Mouse (Mus musculus) C2C12 (cell line): Measurements from ENCODE around the gene Sept8. TPM values are rescaled to one million over a fixed set of nuclear protein-coding genes. Genes with fewer than 3 reads are reported as not detected.
A peak's percentile ranks its signal among the peaks of the same experiment; 100 is the strongest.

Experiments used
- H3K27me3 ChIP-seq: one replicate; pipeline ENCODE4 v1.6.1; 2011; ENCODE audit not compliant: control insufficient read depth, insufficient read depth, insufficient read length
- H3K36me3 ChIP-seq: one replicate; pipeline ENCODE4 v1.6.1; 2011; ENCODE audit not compliant: control insufficient read depth, insufficient read depth
- H3K4me3 ChIP-seq: one replicate; pipeline ENCODE4 v1.5.1; 2011; ENCODE audit warnings: mild to moderate bottlenecking, control low read depth; ENCODE audit not compliant: poor library complexity, insufficient read depth, severe bottlenecking
- H3K79me2 ChIP-seq: one replicate; pipeline ENCODE4 v1.6.1; 2011; ENCODE audit not compliant: control insufficient read depth, insufficient read depth
- H3K79me3 ChIP-seq: one replicate; pipeline ENCODE4 v1.6.1; 2011; ENCODE audit warnings: low read depth, control low read depth
- H3ac ChIP-seq: one replicate; pipeline ENCODE3; 2011; ENCODE audit warnings: low read depth; ENCODE audit not compliant: control insufficient read depth, insufficient read length
- CEBPB ChIP-seq: IDR thresholded peaks from one replicate; pipeline ENCODE4 v1.6.1; 2011; ENCODE audit warnings: low read depth, mild to moderate bottlenecking, control low read depth, moderate library complexity
- CTCF ChIP-seq: IDR thresholded peaks from one replicate; pipeline ENCODE4 v1.5.1; 2011; ENCODE audit not compliant: control insufficient read depth, insufficient read depth, insufficient read length
- FOSL1 ChIP-seq: IDR thresholded peaks from one replicate; pipeline ENCODE4 v1.8.0; 2011; ENCODE audit warnings: mild to moderate bottlenecking, low read length; ENCODE audit not compliant: poor library complexity, insufficient read depth, severe bottlenecking
- MAX ChIP-seq: IDR thresholded peaks from one replicate; pipeline ENCODE4 v1.6.1; 2011; ENCODE audit warnings: mild to moderate bottlenecking, control low read depth
- MYOD1 ChIP-seq: IDR thresholded peaks from one replicate; pipeline ENCODE4 v1.6.1; 2011; ENCODE audit warnings: low read depth; ENCODE audit not compliant: control insufficient read depth, insufficient read length
- MYOG ChIP-seq: IDR thresholded peaks from one replicate; pipeline ENCODE4 v1.6.1; 2011; ENCODE audit not compliant: control insufficient read depth, insufficient read length; ENCODE audit errors: extremely low read depth
- USF1 ChIP-seq: IDR thresholded peaks from one replicate; pipeline ENCODE4 v1.6.1; 2011; ENCODE audit warnings: low read depth, mild to moderate bottlenecking, control low read depth, moderate library complexity
- long read RNA-seq, 2 experiments: library from polyadenylated mRNA; unstranded; transcript quantifications; one replicate each; pipeline ENCODE4 v2.0.0; 2019 to 2020
- polyA plus RNA-seq: library from polyadenylated mRNA; unstranded; fragments of >200 nt; fragmentation: generic; extraction: Trizol; gene quantifications from one replicate; pipeline ENCODE4 v1.2.1, GENCODE M21; 2012; ENCODE audit warnings: missing spikeins

Gene Sept8
- 32.7 TPM for polyA plus RNA-seq
- long read RNA-seq, experiment 1, full-length matches to known transcripts = 10 of 32 reads
- long read RNA-seq, experiment 1, partial matches to known transcripts = 3 of 32 reads
- long read RNA-seq, experiment 1, other reads (novel, unspliced or antisense) = 19 of 32 reads
- long read RNA-seq, experiment 2, full-length matches to known transcripts = 194 of 270 reads
- long read RNA-seq, experiment 2, partial matches to known transcripts = 9 of 270 reads
- long read RNA-seq, experiment 2, other reads (novel, unspliced or antisense) = 67 of 270 reads

DNA sequence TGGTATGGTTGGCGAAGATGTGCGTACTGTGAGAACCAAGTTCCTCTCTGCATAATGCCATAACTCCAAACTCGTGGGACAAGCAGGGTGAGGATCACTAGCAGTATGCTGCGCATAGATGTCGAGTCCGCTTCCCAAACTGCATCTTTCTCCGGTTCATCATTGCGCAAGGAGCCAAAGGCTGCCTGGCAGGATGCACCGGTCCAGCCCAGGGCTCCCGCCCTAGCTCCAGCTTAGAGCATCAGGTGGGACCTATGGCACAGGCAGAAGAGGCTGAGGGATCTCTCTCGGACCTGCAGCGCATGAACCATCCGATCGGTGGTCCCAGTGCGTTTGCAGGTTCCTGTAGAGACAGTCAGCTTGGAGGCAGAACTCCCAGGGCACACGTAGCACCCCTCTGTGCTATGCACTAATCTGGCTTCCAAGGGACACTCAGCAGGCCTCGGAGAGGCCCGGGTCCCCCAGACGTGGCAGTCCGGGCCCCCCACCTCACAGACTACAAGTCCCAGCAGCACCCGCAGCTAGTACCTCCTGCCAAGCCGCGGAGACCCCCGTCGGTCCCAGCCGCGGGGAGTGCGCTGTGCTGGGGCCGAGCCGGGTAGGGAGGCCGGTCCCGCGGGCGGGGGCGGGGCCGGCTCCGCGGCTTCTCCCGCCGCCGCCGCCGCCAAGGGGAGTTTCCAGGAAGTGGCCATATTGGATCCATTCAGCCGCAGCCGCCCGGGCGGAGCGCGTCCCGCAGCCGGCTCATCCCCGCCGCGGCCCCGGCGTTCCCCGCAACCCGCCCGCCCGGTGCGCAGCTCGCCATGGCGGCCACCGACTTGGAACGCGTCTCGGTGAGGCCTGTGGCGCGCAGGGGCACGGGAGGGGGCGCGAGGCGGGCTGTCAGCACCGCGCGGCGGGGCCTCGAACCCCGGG lies at the start of gene Sept8:
Gene Sept8, plus strand, starts transcription at position 51 of the 915 bp plus-strand sequence.
- Histone ChIP-seq H3K79me2 (peaks cover 47% of the 10 kb centered on the region), H3ac (peak within 1 kb of the TSS; percentile 98), H3K27me3 (no peaks in the 10 kb centered on the region), H3K36me3 (no peaks in the 10 kb centered on the region), H3K4me3 (peak within 1 kb of the TSS; percentile 65), H3K79me3 (peaks cover 36% of the 10 kb centered on the region)
- no peak for TF ChIP-seq USF1
- peak; percentile 80 for TF ChIP-seq CEBPB
- TF ChIP-seq CTCF = no peak

DNA sequence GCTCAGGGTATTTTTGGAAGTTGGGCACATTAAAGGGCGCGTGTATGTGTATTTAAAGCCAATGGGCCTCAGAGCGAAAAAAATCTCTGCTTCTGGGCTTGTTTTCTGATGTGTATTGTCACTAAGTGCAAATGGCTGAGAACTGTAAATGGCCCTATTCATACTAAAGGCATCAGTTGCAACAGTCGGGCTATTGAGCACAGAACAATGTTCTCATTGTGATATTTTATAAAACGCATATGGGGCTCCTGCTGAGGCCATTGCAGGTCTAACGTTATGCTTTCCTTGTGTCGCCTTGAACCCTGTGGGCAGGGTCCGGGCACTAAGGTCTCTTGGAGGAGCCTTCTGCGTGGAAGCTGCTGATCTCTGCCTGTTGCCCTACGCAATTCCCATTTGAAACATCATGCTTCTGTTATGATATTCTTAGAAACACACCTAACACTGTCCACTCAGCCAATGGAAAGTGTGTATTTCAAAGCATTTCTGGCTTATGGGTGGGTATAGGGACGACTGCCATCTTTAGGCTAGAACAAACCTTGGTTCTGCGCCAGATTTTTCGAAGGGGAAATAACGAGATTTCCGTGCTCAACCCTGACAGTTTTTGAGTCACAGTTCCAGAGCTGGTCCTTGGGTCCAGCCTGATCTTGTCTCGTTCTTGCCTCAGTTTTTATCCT lies 49.6 kb upstream of the Sept8 start:
- Histone ChIP-seq H3ac (peak overlapping the region; percentile 51), H3K4me3 (no peak overlapping the region), H3K36me3 (no peaks in the 10 kb centered on the region), H3K79me3 (no peaks in the 10 kb centered on the region), H3K27me3 (peaks cover 12% of the 10 kb centered on the region), H3K79me2 (no peaks in the 10 kb centered on the region)
- TF ChIP-seq CEBPB = no peak
- TF ChIP-seq MYOG = no peak
- no peak for TF ChIP-seq CTCF
- TF ChIP-seq USF1 = no peak
- TF ChIP-seq MAX = no peak
- TF ChIP-seq FOSL1 = no peak
- TF ChIP-seq MYOD1 = no peak

DNA sequence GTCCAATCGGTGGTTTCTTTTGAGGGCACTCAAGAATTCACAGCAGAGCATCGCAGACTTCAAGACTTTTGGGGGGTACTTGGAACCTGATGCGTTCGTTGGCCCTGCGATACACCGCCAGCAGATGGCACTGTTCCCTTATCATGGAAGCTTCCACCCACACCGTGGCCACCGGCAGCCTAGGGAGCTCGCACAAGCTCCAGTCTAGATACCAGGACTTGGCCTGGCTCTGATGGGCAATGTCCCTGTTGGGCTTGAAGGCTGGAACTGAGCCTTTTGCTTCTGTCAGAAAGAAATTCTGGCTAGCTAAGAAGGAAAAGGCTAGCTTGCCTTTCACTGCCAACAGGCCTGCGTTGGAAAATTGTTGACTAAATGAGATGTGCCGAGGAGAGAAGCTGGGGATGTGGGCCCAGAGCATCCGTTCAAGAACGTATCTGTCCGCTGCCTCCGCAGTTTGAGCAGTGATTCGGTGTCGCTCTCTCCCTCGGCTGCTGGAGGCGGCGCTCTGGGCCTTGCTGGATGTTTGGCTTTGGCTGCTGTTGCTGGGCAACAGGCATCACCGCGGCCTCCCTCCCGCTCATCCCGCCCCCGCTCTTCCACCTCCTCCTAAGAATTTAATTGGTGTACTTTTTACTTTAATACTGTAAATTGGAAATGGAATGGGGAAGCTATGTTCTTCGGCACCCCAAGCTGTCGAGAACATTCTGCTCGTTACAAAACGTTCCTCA lies 48.9 kb upstream of the Sept8 start, which contains the start of gene Gm9837:
Gene Gm9837, minus strand, starts transcription at position 512 of the 728 bp plus-strand sequence.
- Histone ChIP-seq H3K79me2 (no peaks in the 10 kb centered on the region), H3K79me3 (no peaks in the 10 kb centered on the region), H3K4me3 (no peak within 1 kb of the TSS), H3K36me3 (no peaks in the 10 kb centered on the region), H3ac (peak within 1 kb of the TSS; percentile 51), H3K27me3 (peaks cover 15% of the 10 kb centered on the region)
- peak; percentile 96 for TF ChIP-seq CTCF
- TF ChIP-seq USF1 = no peak

DNA sequence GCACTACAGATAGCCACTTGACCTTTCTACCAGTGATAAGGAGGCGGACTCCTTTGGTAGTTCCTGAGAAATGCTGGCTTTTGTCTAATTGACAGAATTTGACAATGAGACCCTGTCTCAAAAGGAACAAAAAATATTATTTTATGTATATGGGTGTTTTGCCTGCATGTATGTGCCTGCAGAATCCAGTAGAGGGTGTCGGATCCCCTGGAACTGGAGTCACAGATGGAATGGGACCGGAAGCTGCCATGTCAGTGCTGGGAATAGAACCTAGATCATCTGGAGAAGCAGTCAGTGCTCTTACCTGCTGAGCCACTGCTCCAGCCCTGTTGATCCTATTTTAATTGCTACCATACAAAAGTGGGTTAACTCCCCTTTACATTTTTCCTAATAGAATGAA lies 46.3 kb upstream of the Sept8 start:
- Histone ChIP-seq H3K79me2 (no peaks in the 10 kb centered on the region), H3ac (no peak overlapping the region), H3K79me3 (no peaks in the 10 kb centered on the region), H3K27me3 (peaks cover 19% of the 10 kb centered on the region), H3K4me3 (no peak overlapping the region), H3K36me3 (no peaks in the 10 kb centered on the region)
- TF ChIP-seq USF1 (no peak), MYOG (no peak), MAX (no peak), CEBPB (no peak), CTCF (no peak), MYOD1 (no peak), FOSL1 (no peak)

DNA sequence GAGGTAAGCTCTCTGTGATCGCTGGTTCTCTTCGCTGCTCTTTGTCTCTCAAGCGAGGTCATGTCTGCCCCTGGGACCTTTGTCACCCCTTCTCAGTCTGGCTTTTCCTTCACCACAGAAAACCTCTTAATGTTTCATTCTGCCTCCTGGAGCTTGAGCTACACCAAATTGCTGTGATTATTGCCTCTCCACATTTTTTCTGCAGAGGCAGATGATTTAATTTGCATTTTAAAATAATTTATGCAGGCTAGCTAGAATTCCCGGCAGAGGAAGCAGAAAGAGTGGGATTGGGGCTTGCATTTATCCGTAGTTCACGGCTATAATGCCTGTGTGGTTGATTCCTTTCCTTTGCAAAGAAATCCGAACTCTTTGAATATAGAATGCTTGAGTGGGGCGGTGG lies 43.4 kb upstream of the Sept8 start:
- no peaks in the 10 kb centered on the region for H3K36me3 ChIP-seq
- no peak overlapping the region for H3K4me3 ChIP-seq
- no peak overlapping the region for H3ac ChIP-seq
- H3K79me2 ChIP-seq = no peaks in the 10 kb centered on the region
- no peak for TF ChIP-seq USF1
- no peak for TF ChIP-seq MYOD1
- TF ChIP-seq MYOG = no peak
- no peak for TF ChIP-seq FOSL1
- no peak for TF ChIP-seq MAX
- no peak for TF ChIP-seq CTCF
- no peak for TF ChIP-seq CEBPB
- no peaks in the 10 kb centered on the region for H3K79me3 ChIP-seq
- H3K27me3 ChIP-seq = peaks cover 19% of the 10 kb centered on the region
